Mouse (Mus musculus) ovary, postnatal 14 days (tissue): ENCODE measurements around the gene Mrpl49.
A peak's percentile ranks its signal among the peaks of the same experiment; 100 is the strongest.

Experiments used
- DNase-seq: peaks from one replicate; pipeline ENCODE4 v3.0.0; 2022; ENCODE audit warnings: low spot score

The Mrpl49 gene

GRCm38 (mm10) chr19:6057313-6058096 lies at the start of gene Mrpl49, which contains the start of gene Fau:
Gene Mrpl49 (minus strand): TSS chr19:6057785.
Gene Fau (plus strand): TSS chr19:6057844.
- DNase-seq = peak; percentile 97

- DNase-seq = no peak
Observed at GRCm38 (mm10) chr19:6105586-6105985, 48.0 kb upstream of the Mrpl49 start, which contains the start of gene Naaladl1. Gene Naaladl1 (plus strand): TSS chr19:6105782.

DNA sequence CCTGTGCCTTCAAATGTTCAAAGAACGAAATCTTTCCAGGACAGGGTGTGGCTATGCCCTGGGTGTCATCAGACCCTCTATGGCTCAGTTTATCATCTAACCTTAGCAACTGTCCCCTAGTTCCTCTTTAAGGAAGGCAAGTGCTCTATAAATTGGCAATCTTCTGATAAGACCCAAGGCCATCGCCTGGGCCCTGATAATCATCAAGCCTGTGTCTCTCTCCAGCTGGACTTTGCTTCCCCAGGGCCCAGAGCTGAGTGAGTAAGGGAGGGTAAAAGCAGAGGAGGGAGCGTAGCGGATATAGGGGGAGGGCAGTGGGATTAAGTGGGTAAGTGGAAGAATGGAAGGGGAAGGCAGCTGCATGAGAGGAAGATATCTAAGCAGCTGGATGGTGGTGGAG lies 46.9 kb upstream of the Mrpl49 start:
- no peak for DNase-seq

DNA sequence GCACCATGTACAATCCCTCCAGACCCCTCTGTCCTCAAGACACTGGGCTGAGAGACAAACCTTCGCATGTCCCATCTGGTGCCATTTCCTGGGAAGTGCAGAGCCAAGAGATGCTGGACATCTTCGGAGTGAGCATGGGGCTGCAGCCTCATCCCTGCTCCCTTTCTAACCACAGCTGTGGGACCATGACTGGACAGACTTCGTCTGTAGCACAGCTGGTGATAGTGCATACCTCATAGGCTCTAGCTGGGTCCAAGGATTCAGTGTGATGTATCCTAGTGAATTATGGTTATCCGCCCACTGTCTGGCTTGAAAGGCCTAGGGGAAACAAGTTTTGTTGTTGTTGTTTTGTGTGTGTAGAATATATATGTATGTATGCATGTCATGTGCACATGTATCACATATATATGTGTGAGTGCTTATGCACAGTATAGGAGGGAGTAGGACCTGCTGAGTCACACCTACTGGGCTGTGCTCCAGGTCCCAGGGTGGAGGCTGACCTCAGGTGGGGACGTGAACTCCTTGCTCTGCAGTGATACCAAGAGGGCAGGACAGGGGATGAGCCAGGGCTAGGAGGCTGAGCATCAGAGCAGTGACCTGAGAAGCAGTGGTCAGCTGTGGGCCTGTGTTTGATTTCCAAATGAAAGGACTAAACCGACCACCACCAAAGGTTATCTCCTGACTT lies 44.7 kb upstream of the Mrpl49 start:
- no peak for DNase-seq

DNA sequence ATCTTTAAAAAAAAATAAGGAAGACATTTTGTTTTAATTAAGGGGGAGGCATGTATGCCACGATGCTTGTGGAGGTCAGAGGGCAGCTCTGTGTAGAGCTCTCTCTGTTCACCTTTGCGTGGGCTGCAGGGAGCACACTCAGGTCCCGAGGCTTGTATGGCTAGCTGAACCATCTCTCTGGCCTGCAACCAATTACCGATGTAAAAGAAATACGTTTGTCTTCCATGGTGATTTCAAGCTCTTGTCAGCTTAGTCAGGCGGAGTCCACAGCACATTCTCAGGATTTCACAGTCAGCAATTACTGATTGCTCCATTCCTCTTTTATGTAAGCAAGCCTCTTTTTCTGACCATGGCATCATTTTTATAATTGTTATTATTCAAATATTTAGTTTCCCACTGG lies 43.6 kb upstream of the Mrpl49 start:
- no peak for DNase-seq

DNA sequence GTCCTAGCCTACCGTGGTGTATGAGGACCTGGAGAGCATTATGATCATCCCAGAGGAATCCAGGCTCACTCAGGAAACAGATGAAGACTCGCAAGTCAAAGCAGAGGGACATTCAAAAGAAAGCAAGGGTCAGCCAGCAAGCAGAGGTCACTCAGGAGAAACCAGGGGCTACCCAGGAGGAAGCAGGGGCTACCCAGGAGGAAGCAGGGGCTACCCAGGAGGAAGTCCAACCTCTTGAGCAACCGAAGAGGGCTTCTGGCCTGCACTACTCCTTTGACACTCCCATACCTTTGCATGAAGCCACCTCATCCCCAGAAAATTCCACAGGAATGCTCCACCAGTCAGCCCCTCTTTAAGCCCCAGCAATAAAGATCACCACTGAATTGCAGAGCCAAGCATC lies 40.3 kb upstream of the Mrpl49 start:
- no peak for DNase-seq

- no peak for DNase-seq
Observed at GRCm38 (mm10) chr19:6094119-6094518, 36.5 kb upstream of the Mrpl49 start, which contains the start of gene AC131692.1. Gene AC131692.1 (plus strand): TSS chr19:6094419.

- DNase-seq = no peak
Observed at GRCm38 (mm10) chr19:6088841-6089240, 31.3 kb upstream of the Mrpl49 start.

GRCm38 (mm10) chr19:6085417-6085879 lies 27.9 kb upstream of the Mrpl49 start:
- DNase-seq = no peak

GRCm38 (mm10) chr19:6084478-6085248 lies 27.1 kb upstream of the Mrpl49 start, which contains the start of the genes Zfpl1 and Cdca5:
Gene Zfpl1 (minus strand): TSS chr19:6084956.
Gene Cdca5 (plus strand): TSS chr19:6084983.
- peak; percentile 95 for DNase-seq

DNA sequence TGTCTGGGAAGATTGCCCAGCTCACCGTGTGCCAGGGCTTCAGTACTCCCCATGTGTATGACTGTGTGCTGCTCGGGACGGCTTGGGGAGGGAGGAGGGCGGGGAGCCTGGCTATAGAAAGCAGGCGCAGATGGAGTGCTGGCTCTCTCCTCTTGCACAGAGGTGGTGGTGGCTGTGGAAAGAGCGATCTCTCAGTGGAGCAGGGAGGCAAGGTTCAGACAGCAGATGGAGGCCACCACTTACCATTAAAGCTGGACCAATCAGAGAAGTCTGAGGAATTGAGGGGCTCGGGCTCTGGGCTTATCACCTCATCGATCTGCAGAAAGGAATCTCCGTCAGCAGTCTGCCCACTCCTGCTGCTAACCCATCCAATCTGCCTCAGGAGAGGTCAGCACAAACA lies 24.6 kb upstream of the Mrpl49 start, which contains the start of gene Gm28374:
Gene Gm28374 (minus strand): TSS at position 101 of the 400 bp plus-strand sequence.
- no peak for DNase-seq

- no peak for DNase-seq
Observed at GRCm38 (mm10) chr19:6079983-6080480, 22.4 kb upstream of the Mrpl49 start, which contains the start of gene Tmem262. Gene Tmem262 (plus strand): TSS chr19:6080033.

DNA sequence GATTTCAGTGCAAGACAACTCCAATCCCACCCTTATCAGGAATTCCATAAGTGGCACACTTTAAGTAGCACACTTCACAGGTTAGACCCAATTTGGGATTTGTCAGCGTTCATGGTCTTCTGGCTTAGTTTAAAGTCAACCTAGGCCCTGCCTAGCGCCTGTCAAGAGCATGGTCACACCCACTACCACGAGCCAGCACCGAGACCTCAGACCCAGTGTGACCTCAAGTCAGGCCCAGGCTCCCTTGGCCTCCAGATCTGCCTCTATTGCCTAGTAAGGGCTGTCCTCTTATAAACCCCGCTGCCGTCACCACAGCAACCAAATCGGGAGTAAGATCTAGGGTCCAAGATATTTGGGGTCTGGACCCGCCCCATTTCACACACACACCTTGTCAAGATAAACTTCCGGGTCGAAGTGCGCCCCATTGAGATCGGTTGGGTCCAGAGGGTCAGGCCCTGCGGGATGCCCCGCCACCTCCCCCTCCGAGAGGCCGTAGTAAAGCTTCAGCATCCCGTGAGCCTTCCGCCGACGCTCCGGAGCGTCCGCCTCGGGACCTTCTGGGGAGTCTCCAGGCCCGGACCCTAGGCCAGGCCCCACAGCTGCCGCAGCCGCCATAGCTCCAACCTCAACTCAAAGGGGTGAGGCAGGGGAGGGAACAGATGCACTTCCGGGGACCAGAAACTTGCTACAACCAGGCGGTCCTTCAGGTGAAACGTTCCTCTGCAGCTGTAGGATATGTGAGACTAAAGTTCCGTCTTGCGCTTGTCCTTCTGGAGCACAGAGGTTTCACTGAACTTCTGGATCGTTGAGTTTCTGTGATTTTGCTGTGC lies 19.2 kb upstream of the Mrpl49 start, which contains the start of gene Vps51:
Gene Vps51 (minus strand): TSS at position 668 of the 830 bp plus-strand sequence.
- DNase-seq = peak; percentile 80

DNA sequence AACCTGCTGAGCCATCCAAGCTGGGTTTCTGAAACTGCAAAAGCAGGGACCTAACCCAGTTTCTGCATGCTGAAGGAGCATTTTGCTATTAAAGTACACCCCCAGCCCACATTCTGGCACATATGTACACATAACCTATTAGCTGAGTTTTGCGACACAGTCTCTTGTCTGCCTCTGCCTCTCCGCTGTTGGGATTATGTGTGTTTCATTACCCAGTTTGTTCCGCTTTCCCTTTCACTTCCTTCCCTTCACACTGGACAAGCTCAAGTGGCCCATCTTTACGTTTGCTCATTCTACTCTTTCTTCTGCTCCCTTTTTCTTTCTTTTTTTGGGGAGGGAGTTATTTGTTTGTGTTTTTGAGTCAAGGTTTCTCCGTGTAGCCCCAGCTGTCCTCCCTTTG lies 16.3 kb upstream of the Mrpl49 start:
- DNase-seq = no peak

DNA sequence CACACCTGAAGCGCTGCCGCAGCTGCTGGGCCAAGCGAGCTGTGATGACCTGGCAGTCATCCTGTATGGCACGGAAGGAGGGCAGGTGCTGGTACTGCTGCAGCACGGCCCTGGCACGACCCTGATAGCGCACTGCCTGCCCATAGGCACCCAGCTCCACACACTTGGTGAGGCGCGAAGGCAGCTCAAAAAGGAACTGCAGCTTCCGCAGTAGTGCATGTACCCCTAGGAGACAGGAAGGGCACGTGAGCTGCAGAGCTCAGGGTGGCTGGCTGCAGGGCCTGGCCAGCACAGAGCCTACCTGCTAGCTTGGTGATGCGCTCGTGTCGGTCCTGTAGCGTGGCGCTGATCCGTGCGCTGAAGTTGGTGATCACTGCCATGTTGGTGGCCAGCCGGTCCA lies 13.7 kb upstream of the Mrpl49 start:
- no peak for DNase-seq

DNA sequence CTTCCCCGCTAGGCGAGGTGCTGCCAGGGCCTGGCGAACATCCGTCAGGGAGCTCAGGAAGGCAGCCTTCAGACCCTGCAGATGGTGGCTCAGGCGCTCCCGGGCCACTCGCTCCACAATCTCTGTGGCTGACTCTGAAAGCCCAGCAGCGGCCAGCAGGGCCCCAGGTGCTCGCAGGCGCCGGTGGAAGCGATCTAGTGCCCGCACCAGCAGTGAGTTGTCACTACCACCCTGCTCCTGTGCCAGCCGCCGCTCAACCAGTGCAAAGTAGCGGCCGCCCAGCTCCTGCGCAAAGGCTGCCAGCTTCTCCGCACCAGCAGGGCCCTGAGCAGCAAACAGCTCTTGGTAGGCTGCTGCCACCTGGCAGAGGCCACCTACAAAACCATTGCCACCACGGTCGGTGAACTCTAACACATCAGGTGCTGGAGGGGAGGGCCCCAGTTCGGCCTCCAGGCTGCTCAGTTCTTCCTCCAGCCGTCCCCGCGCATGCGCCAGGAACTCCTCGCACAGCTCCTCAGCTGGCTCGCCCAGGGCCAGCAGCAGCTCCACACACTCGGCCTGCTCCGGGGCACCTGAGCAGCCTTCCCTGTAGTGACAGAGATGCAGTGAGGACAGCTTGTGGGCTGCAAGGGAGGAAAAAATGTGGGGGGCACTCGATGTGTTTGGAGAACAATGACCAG lies 13.1 kb upstream of the Mrpl49 start:
- DNase-seq = no peak

DNA sequence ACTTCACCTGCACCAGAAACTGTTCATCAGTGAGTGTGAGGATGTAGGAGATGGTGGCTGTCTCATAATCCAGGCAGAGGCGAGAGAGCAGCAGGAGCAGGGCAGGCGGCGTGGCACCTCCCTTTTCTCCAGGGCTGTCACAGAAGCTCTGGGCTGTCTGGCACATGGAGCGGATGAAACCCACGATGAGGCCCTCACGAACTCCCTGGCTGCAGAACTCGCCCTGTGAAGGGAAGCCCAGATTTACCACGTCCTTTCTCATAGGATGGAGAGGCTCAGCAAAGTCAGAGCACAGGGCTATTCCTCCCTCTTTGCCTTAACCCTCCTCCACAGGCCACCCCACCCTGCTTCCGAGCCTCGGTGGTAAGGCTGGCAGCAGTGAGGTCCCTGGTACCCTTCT lies 12.3 kb upstream of the Mrpl49 start:
- DNase-seq = no peak

DNA sequence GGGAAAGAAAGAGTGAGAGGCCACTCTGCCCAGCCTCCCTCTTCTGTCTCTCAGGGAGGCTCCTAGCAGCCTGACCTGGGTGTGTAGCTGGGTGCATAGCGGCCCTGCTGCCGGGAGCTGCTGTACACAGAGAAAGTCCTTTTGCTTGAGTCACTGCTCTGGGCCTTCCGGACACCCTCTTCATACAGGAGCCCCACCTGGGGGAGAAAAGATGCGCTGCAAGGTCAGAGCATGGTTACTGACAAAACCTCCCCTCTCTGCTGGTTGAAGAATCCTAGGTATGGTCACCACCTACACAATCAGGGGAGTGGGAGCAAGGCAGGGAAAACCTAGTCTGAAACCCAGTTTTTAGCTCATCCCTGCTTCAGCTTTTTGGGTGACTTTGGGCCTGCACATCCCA lies 11.4 kb upstream of the Mrpl49 start:
- no peak for DNase-seq

DNA sequence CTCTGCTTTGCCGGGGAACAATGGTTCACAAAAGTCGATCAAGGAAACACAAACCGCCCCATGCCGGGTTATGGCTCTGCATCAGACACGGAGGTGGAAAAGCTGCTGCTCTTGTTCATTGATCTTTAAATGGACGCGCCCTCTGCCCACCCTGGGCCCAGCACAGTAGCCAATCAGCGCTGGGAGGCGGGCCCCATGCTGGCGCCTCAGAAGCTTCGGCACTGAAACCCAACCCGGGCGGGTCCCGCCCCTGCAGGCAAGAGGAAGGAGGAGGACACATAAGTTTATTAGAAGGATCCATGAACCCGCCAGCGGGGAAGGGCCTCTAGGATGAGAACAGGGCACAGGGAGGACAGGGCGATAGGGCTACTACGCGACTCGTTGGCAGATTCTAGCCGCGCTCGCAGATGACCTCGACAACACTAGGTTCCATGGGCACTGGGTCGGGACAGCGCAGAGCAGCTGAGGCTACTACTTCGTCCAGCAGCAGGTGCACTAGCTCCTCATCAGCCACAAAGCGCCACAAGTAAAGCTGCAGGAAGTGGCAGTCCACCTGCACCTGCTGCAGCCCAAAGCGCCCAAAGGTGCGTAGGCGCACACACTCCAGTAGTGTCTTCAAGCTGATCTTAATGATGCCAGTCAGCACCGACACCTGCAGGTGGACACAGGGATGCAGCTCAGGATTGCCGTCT lies 10.3 kb upstream of the Mrpl49 start, which contains the start of gene Tm7sf2:
Gene Tm7sf2 (minus strand): TSS at position 650 of the 692 bp plus-strand sequence.
- DNase-seq = peak; percentile 76
